Mouse (Mus musculus): Measurements from ENCODE around the gene Sult2b1. TPM values are rescaled to one million over a fixed set of nuclear protein-coding genes. Genes with fewer than 3 reads are reported as not detected.
A peak's percentile ranks its signal among the peaks of the same experiment; 100 is the strongest.

Gene Sult2b1
- polyA plus RNA-seq (2015; fragmentation: Nextera tagmentation; extraction: Ambion mirVana), result 0.45 and 0.68 TPM in 2 replicates

GRCm38 (mm10) chr7:45784524-45785372 lies at the start of gene Sult2b1:
Sult2b1 (minus strand) TSS chr7:45784669.
- peak within 1 kb of the TSS; percentile 69 for H3K4me2 ChIP-seq
- H3K4me3 ChIP-seq (replicated peaks), result peak within 1 kb of the TSS; percentile 60
- H3K4me1 ChIP-seq (replicated peaks), result peaks cover 19% of the 10 kb centered on the region
- DNase-seq (no peak), ATAC-seq (ENCODE audit: low read depth) (no peak)
- H3K9ac ChIP-seq, result peak within 1 kb of the TSS; percentile 62
- peaks cover 81% of the 10 kb centered on the region for H3K27me3 ChIP-seq
- H3K27ac ChIP-seq, result no peak within 1 kb of the TSS
- no peaks in the 10 kb centered on the region for H3K9me3 ChIP-seq (replicated peaks)
- H3K36me3 ChIP-seq, result no peaks in the 10 kb centered on the region
- 21% methylated on average over 20 of the region's 20 CpGs for WGBS (ENCODE audit: insufficient replicate concordance)

- DNase-seq (no peak), ATAC-seq (ENCODE audit: low read depth) (no peak)
- Histone ChIP-seq H3K4me3 (replicated peaks) (peak overlapping the region; percentile 43), H3K36me3 (peaks cover 7% of the 10 kb centered on the region), H3K9me3 (replicated peaks) (no peaks in the 10 kb centered on the region), H3K27ac (no peak overlapping the region), H3K9ac (no peak overlapping the region), H3K4me2 (peak overlapping the region; percentile 47), H3K4me1 (replicated peaks) (peaks cover 36% of the 10 kb centered on the region), H3K27me3 (peaks cover 68% of the 10 kb centered on the region)
- 5% methylated on average over 31 of the region's 31 CpGs for WGBS (ENCODE audit: insufficient replicate concordance)
Measured at GRCm38 (mm10) chr7:45833924-45834323, 49.5 kb upstream of the Sult2b1 start.

- WGBS (ENCODE audit: insufficient replicate concordance), result 1% methylated on average over 80 of the region's 86 CpGs
Measured at GRCm38 (mm10) chr7:45833148-45833790, 48.8 kb upstream of the Sult2b1 start.

GRCm38 (mm10) chr7:45832428-45832827 lies 48.0 kb upstream of the Sult2b1 start:
- no peak overlapping the region for H3K9ac ChIP-seq
- H3K27ac ChIP-seq, result no peak overlapping the region
- H3K4me3 ChIP-seq (replicated peaks), result peak overlapping the region; percentile 43
- H3K4me1 ChIP-seq (replicated peaks), result peaks cover 36% of the 10 kb centered on the region
- H3K9me3 ChIP-seq (replicated peaks), result no peaks in the 10 kb centered on the region
- DNase-seq, result no peak
- no peak for ATAC-seq (ENCODE audit: low read depth)
- peaks cover 22% of the 10 kb centered on the region for H3K36me3 ChIP-seq
- peaks cover 57% of the 10 kb centered on the region for H3K27me3 ChIP-seq
- H3K4me2 ChIP-seq, result peak overlapping the region; percentile 47
- WGBS (ENCODE audit: insufficient replicate concordance), result 11% methylated on average over 30 of the region's 30 CpGs

More at GRCm38 (mm10) chr7:45833148-45833790, 48.8 kb upstream of the Sult2b1 start:
- no peak for DNase-seq
- H3K9ac ChIP-seq, result no peak overlapping the region
- peaks cover 14% of the 10 kb centered on the region for H3K36me3 ChIP-seq
- peaks cover 64% of the 10 kb centered on the region for H3K27me3 ChIP-seq
- H3K27ac ChIP-seq, result no peak overlapping the region
- H3K9me3 ChIP-seq (replicated peaks), result no peaks in the 10 kb centered on the region
- peaks cover 36% of the 10 kb centered on the region for H3K4me1 ChIP-seq (replicated peaks)
- peak overlapping the region; percentile 43 for H3K4me3 ChIP-seq (replicated peaks)
- ATAC-seq (ENCODE audit: low read depth), result no peak
- H3K4me2 ChIP-seq, result peak overlapping the region; percentile 47

GRCm38 (mm10) chr7:45831128-45831525 lies 46.7 kb upstream of the Sult2b1 start:
- peak overlapping the region; percentile 80 for H3K4me3 ChIP-seq (replicated peaks)
- H3K27ac ChIP-seq, result no peak overlapping the region
- H3K4me1 ChIP-seq (replicated peaks), result peaks cover 36% of the 10 kb centered on the region
- H3K4me2 ChIP-seq, result peak overlapping the region; percentile 81
- DNase-seq, result no peak
- H3K9ac ChIP-seq, result peak overlapping the region; percentile 77; the same call in 1 of the 2 replicates
- peaks cover 35% of the 10 kb centered on the region for H3K36me3 ChIP-seq
- WGBS (ENCODE audit: insufficient replicate concordance), result 13% methylated on average over 5 of the region's 5 CpGs
- no peaks in the 10 kb centered on the region for H3K9me3 ChIP-seq (replicated peaks)
- peaks cover 51% of the 10 kb centered on the region for H3K27me3 ChIP-seq
- ATAC-seq (ENCODE audit: low read depth), result no peak

- H3K9me3 ChIP-seq (replicated peaks), result no peaks in the 10 kb centered on the region
- H3K27me3 ChIP-seq, result peaks cover 47% of the 10 kb centered on the region
- H3K36me3 ChIP-seq, result peaks cover 41% of the 10 kb centered on the region
- H3K4me2 ChIP-seq, result peak within 1 kb of the TSS; percentile 81
- H3K27ac ChIP-seq, result no peak within 1 kb of the TSS
- under 1% methylated on average over 35 of the region's 35 CpGs for WGBS (ENCODE audit: insufficient replicate concordance)
- H3K4me1 ChIP-seq (replicated peaks), result peaks cover 36% of the 10 kb centered on the region
- peak within 1 kb of the TSS; percentile 80 for H3K4me3 ChIP-seq (replicated peaks)
- peak; percentile 82 for ATAC-seq (ENCODE audit: low read depth)
- peak; percentile 71 for DNase-seq
- H3K9ac ChIP-seq, result peak within 1 kb of the TSS; percentile 77
Measured at GRCm38 (mm10) chr7:45830427-45831127, 46.1 kb upstream of the Sult2b1 start, which contains the start of gene Grwd1. Grwd1 (minus strand) TSS chr7:45830944.

GRCm38 (mm10) chr7:45826631-45827030 lies 42.2 kb upstream of the Sult2b1 start:
- no peak for DNase-seq
- H3K9me3 ChIP-seq (replicated peaks), result no peaks in the 10 kb centered on the region
- peaks cover 32% of the 10 kb centered on the region for H3K4me1 ChIP-seq (replicated peaks)
- H3K36me3 ChIP-seq, result peaks cover 71% of the 10 kb centered on the region
- H3K9ac ChIP-seq, result no peak overlapping the region
- no peak overlapping the region for H3K4me2 ChIP-seq
- no peak for ATAC-seq (ENCODE audit: low read depth)
- H3K27me3 ChIP-seq, result peaks cover 8% of the 10 kb centered on the region
- 79% methylated on average over 7 of the region's 7 CpGs for WGBS (ENCODE audit: insufficient replicate concordance)
- no peak overlapping the region for H3K4me3 ChIP-seq (replicated peaks)
- H3K27ac ChIP-seq, result no peak overlapping the region

GRCm38 (mm10) chr7:45824598-45824997 lies 40.1 kb upstream of the Sult2b1 start, which contains the start of gene Kcnj14:
Kcnj14 (minus strand) TSS chr7:45824782.
- no peak within 1 kb of the TSS for H3K4me2 ChIP-seq
- WGBS (ENCODE audit: insufficient replicate concordance), result 61% methylated on average over 7 of the region's 7 CpGs
- peak; percentile 34; the same call in 1 of the 2 replicates for ATAC-seq (ENCODE audit: low read depth)
- peaks cover 18% of the 10 kb centered on the region for H3K4me1 ChIP-seq (replicated peaks)
- no peak within 1 kb of the TSS for H3K9ac ChIP-seq
- DNase-seq, result no peak
- no peak within 1 kb of the TSS for H3K4me3 ChIP-seq (replicated peaks)
- no peak within 1 kb of the TSS for H3K27ac ChIP-seq
- H3K27me3 ChIP-seq, result 0 out of 2 replicates have a peak, but pooled peaks cover 4% of the 10 kb centered on the region
- H3K36me3 ChIP-seq, result peaks cover 70% of the 10 kb centered on the region
- no peaks in the 10 kb centered on the region for H3K9me3 ChIP-seq (replicated peaks)

GRCm38 (mm10) chr7:45820913-45821312 lies 36.4 kb upstream of the Sult2b1 start:
- Histone ChIP-seq H3K4me3 (replicated peaks) (no peak overlapping the region), H3K4me2 (no peak overlapping the region), H3K9me3 (replicated peaks) (no peaks in the 10 kb centered on the region), H3K36me3 (peaks cover 34% of the 10 kb centered on the region), H3K4me1 (replicated peaks) (peaks cover 12% of the 10 kb centered on the region), H3K27me3 (0 out of 2 replicates have a peak, but pooled peaks cover 14% of the 10 kb centered on the region), H3K27ac (no peak overlapping the region), H3K9ac (no peak overlapping the region)
- no peak for ATAC-seq (ENCODE audit: low read depth)
- no peak for DNase-seq

GRCm38 (mm10) chr7:45819843-45820242 lies 35.4 kb upstream of the Sult2b1 start:
- Histone ChIP-seq H3K9ac (no peak overlapping the region), H3K9me3 (replicated peaks) (no peaks in the 10 kb centered on the region), H3K27me3 (0 out of 2 replicates have a peak, but pooled peaks cover 14% of the 10 kb centered on the region), H3K27ac (no peak overlapping the region), H3K36me3 (peaks cover 23% of the 10 kb centered on the region), H3K4me2 (peak overlapping the region; percentile 33; the same call in 1 of the 2 replicates), H3K4me3 (replicated peaks) (0 out of 2 replicates have a peak overlapping the region, but pooled peaks have one; percentile 8), H3K4me1 (replicated peaks) (peaks cover 14% of the 10 kb centered on the region)
- ATAC-seq (ENCODE audit: low read depth), result no peak
- DNase-seq, result no peak
- WGBS (ENCODE audit: insufficient replicate concordance), result 17% methylated on average over 25 of the region's 25 CpGs

- DNase-seq, result no peak
- Histone ChIP-seq H3K36me3 (peaks cover 20% of the 10 kb centered on the region), H3K27ac (no peak overlapping the region), H3K4me3 (replicated peaks) (no peak overlapping the region), H3K4me2 (no peak overlapping the region), H3K4me1 (replicated peaks) (peaks cover 35% of the 10 kb centered on the region), H3K27me3 (0 out of 2 replicates have a peak, but pooled peaks cover 14% of the 10 kb centered on the region), H3K9ac (no peak overlapping the region), H3K9me3 (replicated peaks) (no peaks in the 10 kb centered on the region)
- 42% methylated on average over 2 of the region's 2 CpGs for WGBS (ENCODE audit: insufficient replicate concordance)
- no peak for ATAC-seq (ENCODE audit: low read depth)
Measured at GRCm38 (mm10) chr7:45815984-45816351, 31.5 kb upstream of the Sult2b1 start.
